Mouse (Mus musculus) midbrain, postnatal 0 days (tissue): ENCODE results near the gene Faah. TPM values are rescaled to one million over a fixed set of nuclear protein-coding genes. Genes with fewer than 3 reads are reported as not detected.

Experiments used
- ATAC-seq: fragments of 200-750 bp; cut with Nextera tagmentation; 2 replicates; pipeline ENCODE4 v1.8.0; 2017; ENCODE audit warnings: moderate number of reproducible peaks, mild to moderate bottlenecking, moderate TSS enrichment, moderate library complexity; ENCODE audit not compliant: low FRiP score
- DNase-seq: peaks from one replicate; pipeline ENCODE4 v3.0.0-alpha.2; 2015; ENCODE audit warnings: low spot score
- H3K27ac ChIP-seq: fragments of 300-500 bp; sonication (generic); 2 replicates; pipeline ENCODE4 v1.5.1; 2014; ENCODE audit warnings: low read depth, mild to moderate bottlenecking, low read length, mixed read lengths
- H3K27me3 ChIP-seq: fragments of 300-500 bp; sonication (generic); 2 replicates; pipeline ENCODE4 v1.6.1; 2014; ENCODE audit warnings: low read length, control low read depth, mixed read lengths; ENCODE audit not compliant: insufficient read depth
- H3K36me3 ChIP-seq: fragments of 300-500 bp; sonication (generic); 2 replicates; pipeline ENCODE4 v1.6.1; 2014; ENCODE audit warnings: low read length, control low read depth, mixed read lengths; ENCODE audit not compliant: insufficient read depth
- H3K4me1 ChIP-seq: fragments of 300-500 bp; sonication (generic); 2 replicates; pipeline ENCODE4 v1.6.1; 2014; ENCODE audit warnings: mild to moderate bottlenecking, control low read depth, antibody characterized with exemption, low read length, mixed read lengths; ENCODE audit not compliant: insufficient read depth
- H3K4me2 ChIP-seq: fragments of 300-500 bp; sonication (generic); 2 replicates; pipeline ENCODE4 v1.6.1; 2014; ENCODE audit warnings: low read depth, mild to moderate bottlenecking, low read length, mixed read lengths; ENCODE audit not compliant: poor library complexity, severe bottlenecking
- H3K4me3 ChIP-seq: fragments of 300-500 bp; sonication (generic); 2 replicates; pipeline ENCODE4 v1.5.1; 2014; ENCODE audit warnings: low read depth, mild to moderate bottlenecking, low read length, moderate library complexity
- H3K9ac ChIP-seq: fragments of 300-500 bp; sonication (generic); replicated peaks from 2 replicates; pipeline ENCODE4 v1.6.1; 2014; ENCODE audit warnings: mild to moderate bottlenecking, low read length, moderate library complexity, mixed read lengths; ENCODE audit not compliant: poor library complexity, severe bottlenecking
- H3K9me3 ChIP-seq: fragments of 300-500 bp; sonication (generic); 2 replicates; pipeline ENCODE4 v1.6.1; 2016; ENCODE audit warnings: low read length, control low read depth
- CTCF ChIP-seq: IDR thresholded peaks from 2 replicates; pipeline ENCODE4 v1.5.1; 2016; ENCODE audit warnings: antibody characterized with exemption, mild to moderate bottlenecking
- WGBS: fragments of 180-500 bp; shearing (Covaris S2); extraction: QIAGEN DNeasy Blood & Tissue Kit; methylation state at CpG from one replicate; pipeline ENCODE4 v1.1.7; 2014; 5-methylcytosine and 5-hydroxymethylcytosine counted together
- polyA plus RNA-seq: library from polyadenylated mRNA; unstranded; fragments of >200 nt; fragmentation: Nextera tagmentation; extraction: Ambion mirVana; gene quantifications from 2 replicates; pipeline ENCODE4 v1.2.1, GENCODE M21; 2015
- total RNA-seq: library from RNA; depleted of rRNA; stranded (reverse); fragments of >200 nt; gene quantifications from 2 replicates; pipeline ENCODE4 v1.2.3, GENCODE M21; 2014

Gene Faah
- total and polyA plus RNA-seq, 2 experiments from 2014 or later, result 25.8 to 30.6 TPM

DNA sequence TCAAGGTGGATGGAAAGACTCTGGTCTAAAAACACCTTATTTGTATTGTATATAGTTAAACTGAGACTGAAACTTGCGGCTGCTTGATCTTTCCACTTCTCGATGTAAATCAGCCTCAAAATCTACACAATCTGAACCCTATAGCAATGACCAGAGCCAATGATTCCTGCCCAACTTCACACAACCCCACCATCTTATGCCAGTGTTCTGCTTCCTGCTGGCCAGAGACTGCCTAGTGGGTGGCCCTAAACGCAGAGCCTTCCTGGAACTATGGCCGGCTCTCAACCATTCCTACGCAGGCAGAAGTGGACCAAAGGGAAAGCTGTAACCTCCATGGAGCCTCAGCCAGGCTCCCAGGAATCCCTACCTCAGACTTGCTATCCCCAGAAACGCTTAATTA lies 54.0 kb downstream of the Faah start:
- ATAC-seq (no peak), DNase-seq (no peak)
- Histone ChIP-seq H3K9ac (no peak overlapping the region), H3K27me3 (peaks cover 40% of the 10 kb centered on the region), H3K9me3 (no peaks in the 10 kb centered on the region), H3K4me3 (no peak overlapping the region), H3K27ac (no peak overlapping the region), H3K4me2 (no peak overlapping the region), H3K36me3 (no peaks in the 10 kb centered on the region), H3K4me1 (no peaks in the 10 kb centered on the region)
- TF ChIP-seq CTCF, result no peak
- 14% methylated on average over 6 of the region's 6 CpGs for WGBS

DNA sequence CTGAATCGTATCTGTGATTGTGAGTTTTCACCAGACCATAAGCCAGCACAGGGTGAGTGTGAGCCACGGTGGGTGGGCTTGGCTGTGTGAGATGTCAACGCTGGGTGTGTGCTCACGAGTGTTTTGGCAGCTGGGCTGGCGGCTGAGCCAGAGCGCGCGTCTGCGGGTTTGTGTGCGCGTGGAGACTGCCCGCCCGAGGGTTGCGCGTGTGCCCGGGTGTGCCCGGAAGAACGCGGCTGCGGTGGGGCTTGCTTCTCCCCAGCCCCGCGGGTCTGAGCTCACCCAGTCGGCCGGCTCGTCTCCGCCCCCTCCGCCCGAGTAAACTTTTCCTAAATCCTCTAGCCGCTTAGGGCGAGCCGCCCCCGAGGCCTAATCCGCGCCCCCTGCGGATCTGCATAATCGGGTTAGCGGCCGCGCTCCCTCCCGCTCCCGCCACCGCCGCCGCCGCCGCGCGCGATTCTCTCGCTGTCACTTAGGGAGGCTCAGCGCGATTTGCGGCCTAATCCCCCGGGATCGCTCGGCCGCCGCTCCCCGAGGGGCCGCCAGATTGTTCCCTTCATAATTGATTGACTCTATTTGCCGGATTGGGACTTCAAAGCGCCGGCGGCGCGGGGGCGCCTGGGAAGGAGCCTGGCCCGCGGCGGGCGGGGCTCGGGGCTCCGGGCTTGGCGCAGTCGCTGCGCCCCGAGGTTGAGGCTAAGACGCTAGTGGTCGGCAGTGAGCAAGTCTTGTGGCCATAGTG lies 54.9 kb downstream of the Faah start:
- Histone ChIP-seq H3K4me1 (no peaks in the 10 kb centered on the region), H3K27ac (no peak overlapping the region), H3K4me3 (peak overlapping the region; percentile 50), H3K4me2 (peak overlapping the region; percentile 94), H3K9ac (peak overlapping the region; percentile 50), H3K27me3 (peaks cover 39% of the 10 kb centered on the region), H3K9me3 (no peaks in the 10 kb centered on the region), H3K36me3 (no peaks in the 10 kb centered on the region)
- under 1% methylated on average over 64 of the region's 79 CpGs for WGBS
- ATAC-seq, result peak; percentile 59
- DNase-seq, result peak; percentile 63
- TF ChIP-seq CTCF, result peak; percentile 5; the same call in 1 of the 2 replicates

DNA sequence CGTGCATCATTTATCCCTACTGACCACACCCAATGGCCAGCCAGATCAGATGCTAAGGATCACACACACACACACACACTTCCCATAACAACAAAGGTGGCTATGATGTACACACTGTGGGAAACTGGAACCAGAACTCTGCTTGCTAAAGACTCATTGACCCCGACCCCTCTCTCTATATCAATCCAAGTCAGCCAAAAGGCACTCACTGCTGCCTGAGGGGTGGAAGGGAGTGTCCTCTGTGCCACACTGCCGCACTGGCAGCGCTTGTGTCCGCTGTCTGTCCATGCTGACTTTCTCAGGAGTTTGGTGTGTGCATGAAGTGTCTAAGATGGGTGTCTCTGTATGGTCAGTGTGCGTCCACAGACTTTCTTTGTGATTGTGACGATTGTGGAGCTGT lies 55.7 kb downstream of the Faah start:
- no peak for TF ChIP-seq CTCF
- 15% methylated on average over 7 of the region's 7 CpGs for WGBS
- Histone ChIP-seq H3K4me1 (no peaks in the 10 kb centered on the region), H3K4me3 (no peak overlapping the region; the same call in 1 of the 2 replicates), H3K27ac (no peak overlapping the region), H3K4me2 (peak overlapping the region; percentile 94; the same call in 1 of the 2 replicates), H3K36me3 (no peaks in the 10 kb centered on the region), H3K27me3 (peaks cover 34% of the 10 kb centered on the region), H3K9me3 (no peaks in the 10 kb centered on the region), H3K9ac (no peak overlapping the region)
- no peak for DNase-seq
- no peak for ATAC-seq

DNA sequence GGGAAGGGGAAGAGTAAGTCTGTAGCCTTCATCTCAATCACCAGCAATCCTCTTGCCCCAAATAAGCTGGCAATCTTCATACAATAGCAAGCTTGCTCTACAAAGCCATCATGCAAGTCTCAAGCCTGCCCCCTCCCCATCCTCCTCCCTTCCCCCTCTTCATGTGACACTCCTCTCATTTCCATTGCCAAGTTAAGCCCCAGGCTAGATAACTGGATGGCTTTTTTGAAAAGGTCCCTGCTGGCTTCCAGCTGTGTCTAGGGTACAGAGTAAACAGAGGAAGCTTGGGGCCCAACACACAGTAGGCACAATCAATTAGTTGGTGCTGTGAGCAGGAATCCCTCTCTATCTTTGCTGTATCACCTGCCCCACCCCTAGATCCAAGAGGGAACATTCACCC lies 58.2 kb downstream of the Faah start:
- no peak for DNase-seq
- no peaks in the 10 kb centered on the region for H3K9me3 ChIP-seq
- H3K27ac ChIP-seq, result no peak overlapping the region
- no peak overlapping the region for H3K4me3 ChIP-seq
- peaks cover 24% of the 10 kb centered on the region for H3K27me3 ChIP-seq
- ATAC-seq, result no peak
- TF ChIP-seq CTCF, result no peak
- H3K36me3 ChIP-seq, result no peaks in the 10 kb centered on the region
- no peaks in the 10 kb centered on the region for H3K4me1 ChIP-seq
- no peak overlapping the region for H3K9ac ChIP-seq
- H3K4me2 ChIP-seq, result no peak overlapping the region

DNA sequence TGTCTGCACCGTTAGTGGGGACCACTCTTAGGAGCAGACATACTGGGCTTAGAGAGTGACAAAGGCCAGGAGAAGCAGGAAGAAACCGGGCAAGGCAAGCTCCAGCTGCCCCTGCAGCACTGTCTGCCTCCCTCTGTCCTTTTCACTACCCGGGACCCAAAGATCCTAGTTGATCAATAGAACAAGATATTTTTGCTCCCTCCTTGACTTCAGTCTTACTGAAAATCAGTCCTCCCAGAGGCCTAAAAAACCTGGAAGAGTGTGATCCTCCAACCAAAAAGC lies 62.3 kb downstream of the Faah start:
- 17% methylated on average over 3 of the region's 3 CpGs for WGBS
- H3K4me2 ChIP-seq, result peak overlapping the region; percentile 39
- DNase-seq (no peak), ATAC-seq (no peak)
- no peak for TF ChIP-seq CTCF
- peak overlapping the region; percentile 55; the same call in 1 of the 2 replicates for H3K9ac ChIP-seq
- no peaks in the 10 kb centered on the region for H3K4me1 ChIP-seq
- H3K27ac ChIP-seq, result no peak overlapping the region
- H3K4me3 ChIP-seq, result no peak overlapping the region
- no peaks in the 10 kb centered on the region for H3K36me3 ChIP-seq
- peaks cover 33% of the 10 kb centered on the region for H3K27me3 ChIP-seq
- H3K9me3 ChIP-seq, result no peaks in the 10 kb centered on the region

DNA sequence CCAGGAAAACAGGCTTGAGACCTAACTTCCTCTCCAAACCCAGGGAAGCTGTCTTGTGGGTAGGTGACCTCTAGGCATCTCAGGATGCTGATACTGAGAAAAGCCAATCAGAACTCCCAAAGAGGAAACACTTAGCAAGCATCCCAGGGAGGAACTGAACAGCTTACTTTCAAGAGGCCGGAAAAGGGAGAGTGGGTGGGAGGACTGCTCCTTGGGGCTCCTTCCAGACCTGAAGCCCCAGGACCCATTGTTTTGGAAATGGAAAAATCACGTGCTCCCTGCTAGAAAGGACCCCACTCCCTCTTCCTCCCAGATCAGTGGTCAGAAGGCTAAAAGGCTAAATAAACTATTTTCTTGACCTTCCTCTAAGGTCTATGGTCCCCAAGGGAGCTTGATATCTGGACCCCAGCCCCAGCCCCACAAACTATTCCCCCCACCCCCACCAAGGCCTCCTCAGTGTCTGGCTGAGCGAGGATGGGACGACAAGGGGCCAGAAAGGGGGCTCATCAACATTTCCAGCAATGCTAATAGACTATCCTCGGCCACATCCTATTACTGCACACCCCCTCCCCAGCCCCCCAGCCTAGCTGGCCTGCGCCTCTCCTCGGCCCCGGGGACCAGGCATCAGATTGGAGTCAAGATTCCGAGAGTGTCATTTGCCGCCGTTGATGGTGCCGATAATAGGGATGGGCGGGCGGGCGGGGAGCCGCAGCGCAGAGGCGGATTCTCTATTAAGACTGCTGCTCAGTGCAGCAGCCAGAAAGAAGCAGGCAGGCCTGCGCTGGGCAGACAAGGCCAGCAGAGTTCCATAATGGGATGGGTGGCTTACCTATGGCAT lies 62.9 kb downstream of the Faah start:
- H3K4me2 ChIP-seq, result peak overlapping the region; percentile 39
- no peak overlapping the region for H3K27ac ChIP-seq
- H3K4me1 ChIP-seq, result no peaks in the 10 kb centered on the region
- WGBS, result 14% methylated on average over 19 of the region's 19 CpGs
- H3K27me3 ChIP-seq, result peaks cover 35% of the 10 kb centered on the region
- no peaks in the 10 kb centered on the region for H3K9me3 ChIP-seq
- peak; percentile 41; the same call in 1 of the 2 replicates for ATAC-seq
- no peak for TF ChIP-seq CTCF
- H3K9ac ChIP-seq, result peak overlapping the region; percentile 55
- no peak for DNase-seq
- H3K4me3 ChIP-seq, result peak overlapping the region; percentile 16; the same call in 1 of the 2 replicates
- no peaks in the 10 kb centered on the region for H3K36me3 ChIP-seq
